ENCODE assay signal across 10 mouse cellular contexts in genomic region chr4:101718991-101719580, GRCm38 (mm10). TPM values are rescaled to one million over a fixed set of nuclear protein-coding genes. Genes with fewer than 3 reads are reported as not detected.
DNase-seq lines count a peak whose midpoint lies in the region; ATAC-seq and TF ChIP-seq lines count a peak whose summit lies in the region.
"Had no signal": no experiment of that assay in that cellular context is flagged by ENCODE, and none has a peak within 500 bp of the region (broad histone marks: within the 10 kb centered on the region; RNA-seq: fewer than 3 reads in every experiment).

No protein-coding gene starts in this region.

- TF ChIP-seq CTCF in kidney, postnatal 0 days (IDR thresholded peaks at IDR 0.05; ENCODE audit: low read depth): no peak; the same call in 1 of the 2 replicates
- 0 out of 2 replicates have a peak, but pooled peaks have one; percentile 2 for TF ChIP-seq CTCF in brain, embryonic 14.5 days (IDR thresholded peaks at IDR 0.05; ENCODE audit: borderline replicate concordance, extremely low read depth, insufficient read depth, insufficient read length)

- no peak for TF ChIP-seq POLR2A in brain, embryonic 14.5 days (IDR thresholded peaks at IDR 0.05; ENCODE audit: borderline replicate concordance, extremely low read depth, insufficient read depth, insufficient read length, poor library complexity, severe bottlenecking)

- H3K4me2 ChIP-seq in kidney, postnatal 0 days (ENCODE audit: low read length): 0 out of 2 replicates have a peak overlapping the region, but pooled peaks have one; percentile 1
- no peak overlapping the region for H3K4me2 ChIP-seq in forebrain, embryonic 15.5 days (replicated peaks)
- H3K4me2 ChIP-seq in limb, embryonic 15.5 days: 0 out of 2 replicates have a peak overlapping the region, but pooled peaks have one; percentile 10

- no peaks in the 10 kb centered on the region for H3K9me3 ChIP-seq in kidney, postnatal 0 days (replicated peaks; ENCODE audit: low read length)
- no peaks in the 10 kb centered on the region for H3K9me3 ChIP-seq in forebrain, embryonic 15.5 days
- H3K9me3 ChIP-seq in limb, embryonic 15.5 days: no peaks in the 10 kb centered on the region

- WGBS in kidney, postnatal 0 days: 15% methylated on average over 5 of the region's 5 CpGs
- WGBS in forebrain, embryonic 15.5 days: 2% methylated on average over 5 of the region's 5 CpGs
- 7% methylated on average over 5 of the region's 5 CpGs for WGBS in limb, embryonic 15.5 days

- no peak overlapping the region for H3K9ac ChIP-seq in kidney, postnatal 0 days (ENCODE audit: low read depth, low read length)
- H3K9ac ChIP-seq in forebrain, embryonic 15.5 days (replicated peaks): no peak overlapping the region
- H3K9ac ChIP-seq in limb, embryonic 15.5 days: no peak overlapping the region

- no peak for ATAC-seq in kidney, postnatal 0 days (replicated peaks; ENCODE audit: low FRiP score, low read depth)
- peak; percentile 63; the same call in 1 of the 2 replicates for ATAC-seq in forebrain, embryonic 15.5 days (replicated peaks)
- ATAC-seq in limb, embryonic 15.5 days (ENCODE audit: insufficient number of reproducible peaks, low FRiP score, low TSS enrichment, low read depth): peak; percentile 35; the same call in 1 of the 2 replicates

- DNase-seq in kidney, postnatal 0 days (ENCODE audit: low spot score): peak; percentile 32
- DNase-seq in kidney, postnatal 14 days: no peak
- DNase-seq in brain, embryonic 14.5 days (ENCODE audit: low read depth): peak; percentile 71
- DNase-seq in yolk sac, embryonic 10.5 days (ENCODE audit: low spot score): no peak
- DNase-seq in adrenal gland, postnatal 4 days (ENCODE audit: low spot score in 2 of 2): no peak
- no peak for DNase-seq in kidney, postnatal 25 days
- DNase-seq: cerebellum, adult 11 months had no signal

- no peaks in the 10 kb centered on the region for H3K36me3 ChIP-seq in kidney, postnatal 0 days (ENCODE audit: insufficient read depth, low read length)
- H3K36me3 ChIP-seq in forebrain, embryonic 15.5 days: no peaks in the 10 kb centered on the region
- no peaks in the 10 kb centered on the region for H3K36me3 ChIP-seq in limb, embryonic 15.5 days

- H3K27ac ChIP-seq in kidney, postnatal 0 days: 0 out of 2 replicates have a peak overlapping the region, but pooled peaks have one; percentile 31
- no peak overlapping the region for H3K27ac ChIP-seq in forebrain, embryonic 15.5 days (replicated peaks)
- H3K27ac ChIP-seq in limb, embryonic 15.5 days: peak overlapping the region; percentile 44

- H3K4me1 ChIP-seq in kidney, postnatal 0 days (replicated peaks; ENCODE audit: insufficient read depth, low read length): peaks cover 9% of the 10 kb centered on the region; the same call in 1 of the 2 replicates
- peaks cover 11% of the 10 kb centered on the region for H3K4me1 ChIP-seq in forebrain, embryonic 15.5 days
- peaks cover 14% of the 10 kb centered on the region for H3K4me1 ChIP-seq in limb, embryonic 15.5 days

- no peak overlapping the region for H3K4me3 ChIP-seq in kidney, postnatal 0 days (replicated peaks; ENCODE audit: low read depth, low read length)
- H3K4me3 ChIP-seq in forebrain, embryonic 15.5 days: no peak overlapping the region
- 0 out of 2 replicates have a peak overlapping the region, but pooled peaks have one; percentile 14 for H3K4me3 ChIP-seq in limb, embryonic 15.5 days

- 0 out of 2 replicates have a peak, but pooled peaks cover 4% of the 10 kb centered on the region for H3K27me3 ChIP-seq in kidney, postnatal 0 days (ENCODE audit: insufficient read depth, low read length)
- peaks cover 19% of the 10 kb centered on the region for H3K27me3 ChIP-seq in forebrain, embryonic 15.5 days
- no peaks in the 10 kb centered on the region for H3K27me3 ChIP-seq in limb, embryonic 15.5 days

RNA-seq across cellular contexts. Expression of gene Lepr, which starts 1.9 kb away (rescaled TPM):
- 7.2 and 7.6 TPM in 2 replicates for polyA plus RNA-seq in kidney, postnatal 0 days (2015; fragmentation: Nextera tagmentation; extraction: Ambion mirVana)
- 1.7 and 3.5 TPM in 2 replicates for polyA plus RNA-seq in brain, embryonic 14.5 days (2012; rRNA removed)
- 2.2 and 2.7 TPM in 2 replicates for polyA plus RNA-seq in forebrain, embryonic 15.5 days (2015; fragmentation: Nextera tagmentation; extraction: Ambion mirVana)
- polyA plus RNA-seq in limb, embryonic 15.5 days (2015; fragmentation: Nextera tagmentation; extraction: Ambion mirVana): 19.1 and 21.4 TPM in 2 replicates
- total RNA-seq in adrenal gland, postnatal 4 days (2021): 10 to 100 TPM; 11.7 to 17.3 TPM
- total RNA-seq: MEL had no signal

Comparison
In these comparisons a context has a peak if more than half of its experiments do, and no peak if none do; other contexts are left out.
1. DNase-seq: peak in kidney, postnatal 0 days (single experiment) and brain, embryonic 14.5 days (single experiment); none in kidney, postnatal 14 days (single experiment), yolk sac, embryonic 10.5 days (single experiment), adrenal gland, postnatal 4 days (0 of 2) and kidney, postnatal 25 days (0 of 2).